Mouse (Mus musculus): ENCODE measurements around the gene Dhrs1. TPM values are rescaled to one million over a fixed set of nuclear protein-coding genes. Genes with fewer than 3 reads are reported as not detected.

Dhrs1 gene
- total RNA-seq, 4 experiments from 2014 or later = 67.5 to 76.9 (median 71.0) TPM

- DNase-seq = no peak
These were observed 24.4 kb downstream of the Dhrs1 start for GRCm38 (mm10) chr14:55721076-55721475.

GRCm38 (mm10) chr14:55720666-55721065 is 24.8 kb downstream of the Dhrs1 start:
- DNase-seq = no peak

- DNase-seq = no peak
These were observed 25.8 kb downstream of the Dhrs1 start for GRCm38 (mm10) chr14:55719737-55720136.

- DNase-seq = no peak
These were observed 28.6 kb downstream of the Dhrs1 start for GRCm38 (mm10) chr14:55716884-55717283.

GRCm38 (mm10) chr14:55716271-55716670 is 29.2 kb downstream of the Dhrs1 start:
- DNase-seq = no peak

- no peak for DNase-seq
These were observed 30.6 kb downstream of the Dhrs1 start for GRCm38 (mm10) chr14:55714893-55715292.

- no peak for DNase-seq
These were observed 31.8 kb downstream of the Dhrs1 start, which contains the start of gene Tgm1 for GRCm38 (mm10) chr14:55713729-55714122. Gene Tgm1 (minus strand): TSS chr14:55713926.

GRCm38 (mm10) chr14:55713007-55713728 is 32.3 kb downstream of the Dhrs1 start:
- DNase-seq = no peak

GRCm38 (mm10) chr14:55711786-55712185 is 33.7 kb downstream of the Dhrs1 start:
- no peak for DNase-seq

- no peak for DNase-seq
These were observed 36.0 kb downstream of the Dhrs1 start for GRCm38 (mm10) chr14:55709509-55709908.

- DNase-seq = no peak
These were observed 38.1 kb downstream of the Dhrs1 start for GRCm38 (mm10) chr14:55707397-55707796.

GRCm38 (mm10) chr14:55706051-55706600 is 39.4 kb downstream of the Dhrs1 start:
- no peak for DNase-seq

- no peak for DNase-seq
These were observed 42.7 kb downstream of the Dhrs1 start for GRCm38 (mm10) chr14:55702761-55703160.

- DNase-seq = no peak
These were observed 44.4 kb downstream of the Dhrs1 start for GRCm38 (mm10) chr14:55701131-55701530.

GRCm38 (mm10) chr14:55697226-55697625 is 48.3 kb downstream of the Dhrs1 start:
- DNase-seq = no peak

- DNase-seq = no peak
These were observed 56.1 kb downstream of the Dhrs1 start for GRCm38 (mm10) chr14:55689433-55689832.

Other genes with a start within 250 kb of the Dhrs1 start
- under 1 TPM; 0.09 to 0.35 (median 0.27) TPM for gene Cpne6, start 235.2 kb downstream of the Dhrs1 start, total RNA-seq (2022)
- not detected for gene Nrl, start 220.7 kb downstream of the Dhrs1 start, total RNA-seq (2022)
- gene Pck2, start 205.4 kb downstream of the Dhrs1 start, total RNA-seq (2022) = 10 to 100 TPM; 36.5 to 44.6 (median 40.6) TPM
- 100 to 1,000 TPM; 146 to 159 (median 158) TPM for gene Dcaf11, start 185.7 kb downstream of the Dhrs1 start, total RNA-seq (2022)
- 1 to 10 TPM in 1 of 4 experiments, under 1 TPM in 2, not detected in 1; 0.70 to 1.2 (median 0.81) TPM for gene A730061H03Rik, start 185.3 kb downstream of the Dhrs1 start, total RNA-seq (2022)
- gene Fitm1, start 170.1 kb downstream of the Dhrs1 start, total RNA-seq (2022) = under 1 TPM; 0.74 to 0.98 (median 0.85) TPM
- 100 to 1,000 TPM; 253 to 384 (median 292) TPM for gene Psme1, start 167.6 kb downstream of the Dhrs1 start, total RNA-seq (2022)
- gene Emc9, start 160.4 kb downstream of the Dhrs1 start, total RNA-seq (2022) = 10 to 100 TPM; 47.3 to 50.6 (median 49.7) TPM
- gene Psme2, start 154.6 kb downstream of the Dhrs1 start, total RNA-seq (2022) = 100 to 1,000 TPM; 325 to 423 (median 363) TPM
- gene Rnf31, start 154.0 kb downstream of the Dhrs1 start, total RNA-seq (2022) = 10 to 100 TPM; 33.3 to 52.1 (median 39.2) TPM
- gene Irf9, start 142.1 kb downstream of the Dhrs1 start, total RNA-seq (2022) = 10 to 100 TPM; 20.2 to 28.5 (median 27.6) TPM
- gene Rec8, start 127.7 kb downstream of the Dhrs1 start, total RNA-seq (2022) = 10 to 100 TPM; 12.0 to 18.1 (median 13.1) TPM
- gene Ipo4, start 109.7 kb downstream of the Dhrs1 start, total RNA-seq (2022) = 100 to 1,000 TPM in 3 of 4 experiments, 10 to 100 TPM in 1; 93.7 to 140 (median 111) TPM
- 1 to 10 TPM in 2 of 4 experiments, not detected in 2; 1.5 to 1.9 TPM for gene Gm49378, start 107.8 kb downstream of the Dhrs1 start, total RNA-seq (2022)
- gene Tm9sf1, start 101.9 kb downstream of the Dhrs1 start, total RNA-seq (2022) = 100 to 1,000 TPM in 2 of 4 experiments, 10 to 100 TPM in 2; 95.2 to 101 (median 98.7) TPM
- gene Tssk4, start 95.5 kb downstream of the Dhrs1 start, total RNA-seq (2022) = 1 to 10 TPM in 2 of 4 experiments, under 1 TPM in 2; 0.93 to 2.0 (median 1.5) TPM
- gene Mdp1, start 85.2 kb downstream of the Dhrs1 start, total RNA-seq (2022) = 10 to 100 TPM; 59.0 to 65.8 (median 62.3) TPM
- 10 to 100 TPM; 26.3 to 36.5 (median 32.8) TPM for gene Gmpr2, start 73.7 kb downstream of the Dhrs1 start, total RNA-seq (2022)
- 100 to 1,000 TPM; 299 to 385 (median 359) TPM for gene Nedd8, start 73.6 kb downstream of the Dhrs1 start, total RNA-seq (2022)
- gene Tinf2, start 63.9 kb downstream of the Dhrs1 start, total RNA-seq (2022) = 10 to 100 TPM; 25.5 to 44.5 (median 34.2) TPM
- gene Tgm1, start 31.8 kb downstream of the Dhrs1 start, total RNA-seq (2022) = under 1 TPM; 0.17 to 0.46 (median 0.30) TPM
- 10 to 100 TPM; 20.2 to 31.5 (median 26.1) TPM for gene Rabggta, start 23.4 kb downstream of the Dhrs1 start, total RNA-seq (2022)
- gene Nop9, start within 50 bp of the Dhrs1 start, total RNA-seq (2022) = 10 to 100 TPM; 17.7 to 20.5 (median 19.1) TPM
- under 1 TPM in 2 of 4 experiments, not detected in 2; 0.31 to 0.49 TPM for gene Cideb, start 12.8 kb upstream of the Dhrs1 start, total RNA-seq (2022)
- gene Ltb4r2, start 15.7 kb upstream of the Dhrs1 start, total RNA-seq (2022) = under 1 TPM in 1 of 4 experiments, not detected in 3; 0.17 TPM
- gene Ltb4r1, start 20.3 kb upstream of the Dhrs1 start, total RNA-seq (2022) = under 1 TPM; 0.31 to 0.75 (median 0.43) TPM
- gene Adcy4, start 38.4 kb upstream of the Dhrs1 start, total RNA-seq (2022) = 1 to 10 TPM; 5.2 to 9.1 (median 7.8) TPM
- 1 to 10 TPM; 3.0 to 6.2 (median 5.8) TPM for gene Ripk3, start 43.2 kb upstream of the Dhrs1 start, total RNA-seq (2022)
- 10 to 100 TPM; 23.3 to 45.1 (median 31.1) TPM for gene Nfatc4, start 77.5 kb upstream of the Dhrs1 start, total RNA-seq (2022)
- 10 to 100 TPM; 14.3 to 23.2 (median 17.2) TPM for gene Nynrin, start 108.3 kb upstream of the Dhrs1 start, total RNA-seq (2022)
- under 1 TPM in 3 of 4 experiments, not detected in 1; 0.05 to 0.22 (median 0.06) TPM for gene Cbln3, start 138.7 kb upstream of the Dhrs1 start, total RNA-seq (2022)
- 10 to 100 TPM; 19.1 to 27.2 (median 25.1) TPM for gene Khnyn, start 139.3 kb upstream of the Dhrs1 start, total RNA-seq (2022)
- 10 to 100 TPM; 65.6 to 78.4 (median 73.2) TPM for gene Sdr39u1, start 154.6 kb upstream of the Dhrs1 start, total RNA-seq (2022)
- gene Cma1, start 199.0 kb upstream of the Dhrs1 start, total RNA-seq (2022) = 1 to 10 TPM in 3 of 4 experiments, under 1 TPM in 1; 0.99 to 3.0 (median 1.8) TPM
- gene Cma2, start 205.3 kb upstream of the Dhrs1 start, total RNA-seq (2022) = under 1 TPM in 1 of 4 experiments, not detected in 3; 0.48 TPM